In genomic region chr14:28359502-28359901, GRCm38 (mm10) we compare ENCODE assay signal across 15 mouse cellular contexts.
"Had no signal": no experiment of that assay in that cellular context is flagged by ENCODE, and none has a peak within 500 bp of the region (broad histone marks: within the 10 kb centered on the region; RNA-seq: fewer than 3 reads in every experiment).

No protein-coding gene starts in this region.

- DNase-seq: kidney, adult 18-20 months; kidney, postnatal 10 days; kidney, postnatal 4 days; left cerebral cortex, postnatal 4 days; right cerebral cortex, postnatal 4 days; spleen, adult 18-20 months; thymus, postnatal 36 days had no signal

- H3K9ac ChIP-seq: limb, embryonic 13.5 days; liver, embryonic 15.5 days; lung, embryonic 15.5 days; midbrain, embryonic 15.5 days; neural tube, embryonic 12.5 days had no signal

- H3K4me1 ChIP-seq: liver, embryonic 15.5 days; lung, embryonic 15.5 days; midbrain, embryonic 10.5 days; midbrain, embryonic 15.5 days; neural tube, embryonic 12.5 days had no signal

- H3K4me3 ChIP-seq: layer of hippocampus, adult 2 months; limb, embryonic 13.5 days; liver, embryonic 15.5 days; lung, embryonic 15.5 days; midbrain, embryonic 10.5 days; midbrain, embryonic 15.5 days; neural tube, embryonic 12.5 days had no signal

- H3K27me3 ChIP-seq: limb, embryonic 13.5 days; liver, embryonic 15.5 days; lung, embryonic 15.5 days; neural tube, embryonic 12.5 days had no signal

- H3K27ac ChIP-seq: layer of hippocampus, adult 2 months; limb, embryonic 13.5 days; liver, embryonic 15.5 days; lung, embryonic 15.5 days; midbrain, embryonic 10.5 days; midbrain, embryonic 15.5 days; neural tube, embryonic 12.5 days had no signal

- H3K36me3 ChIP-seq: limb, embryonic 13.5 days; liver, embryonic 15.5 days; lung, embryonic 15.5 days; midbrain, embryonic 10.5 days; midbrain, embryonic 15.5 days; neural tube, embryonic 12.5 days had no signal

- H3K9me3 ChIP-seq: limb, embryonic 13.5 days; liver, embryonic 15.5 days; lung, embryonic 15.5 days; midbrain, embryonic 10.5 days; midbrain, embryonic 15.5 days; neural tube, embryonic 12.5 days had no signal

- H3K4me2 ChIP-seq: limb, embryonic 13.5 days; liver, embryonic 11.5 days; liver, embryonic 15.5 days; lung, embryonic 15.5 days; midbrain, embryonic 15.5 days; neural tube, embryonic 12.5 days had no signal

- ATAC-seq: midbrain, embryonic 15.5 days had no signal
